9 mouse cellular contexts compared by ENCODE assay signal in genomic region chr2:3285709-3286108, GRCm38 (mm10). TPM values are rescaled to one million over a fixed set of nuclear protein-coding genes. Genes with fewer than 3 reads are reported as not detected.
DNase-seq lines count a peak whose midpoint lies in the region; ATAC-seq and TF ChIP-seq lines count a peak whose summit lies in the region.
"Had no signal": no experiment of that assay in that cellular context is flagged by ENCODE, and none has a peak within 500 bp of the region (broad histone marks: within the 10 kb centered on the region; RNA-seq: fewer than 3 reads in every experiment).

No protein-coding gene starts in this region.

- H3K27ac ChIP-seq in lung, embryonic 16.5 days (ENCODE audit: low read length) = no peak overlapping the region
- H3K27ac ChIP-seq in intestine, postnatal 0 days (ENCODE audit: low read depth, low read length) = no peak overlapping the region
- no peak overlapping the region for H3K27ac ChIP-seq in neural tube, embryonic 13.5 days (replicated peaks)

- DNase-seq in lung, postnatal 14 days = no peak
- DNase-seq: kidney, postnatal 14 days had no signal

- no peak overlapping the region for H3K9ac ChIP-seq in lung, embryonic 16.5 days (ENCODE audit: low read length)
- H3K9ac ChIP-seq in intestine, postnatal 0 days (ENCODE audit: low read depth, low read length) = no peak overlapping the region
- peak overlapping the region; percentile 85; the same call in 1 of the 2 replicates for H3K9ac ChIP-seq in neural tube, embryonic 13.5 days

- H3K27me3 ChIP-seq in erythroblast, embryonic 14.5 days (ENCODE audit: control insufficient read depth) = no peaks in the 10 kb centered on the region
- H3K27me3 ChIP-seq in lung, embryonic 16.5 days (ENCODE audit: control insufficient read depth, insufficient read depth, low read depth, low read length) = no peaks in the 10 kb centered on the region
- H3K27me3 ChIP-seq in intestine, postnatal 0 days (replicated peaks; ENCODE audit: control insufficient read depth, insufficient read depth, low read length) = no peaks in the 10 kb centered on the region
- no peaks in the 10 kb centered on the region for H3K27me3 ChIP-seq in neural tube, embryonic 13.5 days

- H3K4me2 ChIP-seq in lung, embryonic 16.5 days (ENCODE audit: low read depth, low read length) = peak overlapping the region; percentile 81
- peak overlapping the region; percentile 92; the same call in 1 of the 2 replicates for H3K4me2 ChIP-seq in intestine, postnatal 0 days (replicated peaks; ENCODE audit: low read depth)
- peak overlapping the region; percentile 80 for H3K4me2 ChIP-seq in neural tube, embryonic 13.5 days

- H3K4me1 ChIP-seq in erythroblast, embryonic 14.5 days (ENCODE audit: control insufficient read depth) = peaks cover 35% of the 10 kb centered on the region
- peaks cover 7% of the 10 kb centered on the region for H3K4me1 ChIP-seq in lung, embryonic 16.5 days (replicated peaks; ENCODE audit: control insufficient read depth, insufficient read depth, low read length)
- H3K4me1 ChIP-seq in intestine, postnatal 0 days (replicated peaks; ENCODE audit: control insufficient read depth, insufficient read depth, low read length) = no peaks in the 10 kb centered on the region
- H3K4me1 ChIP-seq in neural tube, embryonic 13.5 days (replicated peaks) = peaks cover 15% of the 10 kb centered on the region

- ATAC-seq in erythroblast, adult 5-6 weeks (replicated peaks; ENCODE audit: low FRiP score, poor library complexity, severe bottlenecking) = no peak
- ATAC-seq in lung, embryonic 16.5 days (ENCODE audit: low read depth) = no peak
- no peak for ATAC-seq in intestine, postnatal 0 days
- ATAC-seq in neural tube, embryonic 13.5 days (ENCODE audit: low read depth) = no peak
- ATAC-seq in cerebellum, adult (ENCODE audit: insufficient number of reproducible peaks, low FRiP score, low TSS enrichment) = no peak
- ATAC-seq in megakaryocyte progenitor cell, adult 5-6 weeks (replicated peaks; ENCODE audit: poor library complexity) = no peak

- no peaks in the 10 kb centered on the region; the same call in 1 of the 2 replicates for H3K36me3 ChIP-seq in erythroblast, embryonic 14.5 days (ENCODE audit: control insufficient read depth)
- no peaks in the 10 kb centered on the region for H3K36me3 ChIP-seq in lung, embryonic 16.5 days (ENCODE audit: control insufficient read depth, insufficient read depth, low read length)
- H3K36me3 ChIP-seq in intestine, postnatal 0 days (ENCODE audit: control insufficient read depth, insufficient read depth) = no peaks in the 10 kb centered on the region
- H3K36me3 ChIP-seq in neural tube, embryonic 13.5 days = no peaks in the 10 kb centered on the region

- 40% methylated on average over 3 of the region's 3 CpGs for WGBS in lung, embryonic 16.5 days
- 49% methylated on average over 3 of the region's 3 CpGs for WGBS in intestine, postnatal 0 days
- WGBS in neural tube, embryonic 13.5 days = 84% methylated on average over 3 of the region's 3 CpGs

- H3K4me3 ChIP-seq in erythroblast, embryonic 14.5 days (replicated peaks) = peak overlapping the region; percentile 96
- H3K4me3 ChIP-seq in lung, embryonic 16.5 days (ENCODE audit: low read length) = peak overlapping the region; percentile 88
- no peak overlapping the region for H3K4me3 ChIP-seq in intestine, postnatal 0 days (ENCODE audit: low read depth, low read length)
- H3K4me3 ChIP-seq in neural tube, embryonic 13.5 days = peak overlapping the region; percentile 80

- no peak for TF ChIP-seq CTCF in intestine, postnatal 0 days (IDR thresholded peaks at IDR 0.05; ENCODE audit: low read depth)

- no peaks in the 10 kb centered on the region for H3K9me3 ChIP-seq in erythroblast, embryonic 14.5 days (ENCODE audit: control insufficient read depth, low read length)
- no peaks in the 10 kb centered on the region for H3K9me3 ChIP-seq in lung, embryonic 16.5 days (ENCODE audit: control insufficient read depth, low read length)
- no peaks in the 10 kb centered on the region for H3K9me3 ChIP-seq in intestine, postnatal 0 days (ENCODE audit: control insufficient read depth)
- no peaks in the 10 kb centered on the region for H3K9me3 ChIP-seq in neural tube, embryonic 13.5 days

RNA-seq across cellular contexts. Expression of gene Nmt2, which starts 1.7 kb away (rescaled TPM):
- polyA plus RNA-seq in erythroblast, embryonic 14.5 days (2012) = 0.70 and 1.3 TPM in 2 replicates
- total RNA-seq in erythroblast, adult 5-6 weeks (2015; ENCODE audit: low replicate concordance) = 3.3 and 4.8 TPM in 2 replicates
- total RNA-seq in erythroblast, adult 5-6 weeks (2017; ENCODE audit: low replicate concordance) = 5.7 and 7.8 TPM in 2 replicates
- polyA plus RNA-seq in lung, embryonic 16.5 days (2015; fragmentation: Nextera tagmentation; extraction: Ambion mirVana) = 38.8 and 42.5 TPM in 2 replicates
- polyA plus RNA-seq in intestine, postnatal 0 days (2015; fragmentation: Nextera tagmentation; extraction: Ambion mirVana) = 20.0 and 21.0 TPM in 2 replicates
- polyA plus RNA-seq in neural tube, embryonic 13.5 days (2015; fragmentation: Nextera tagmentation; extraction: Ambion mirVana) = 79.6 and 80.8 TPM in 2 replicates
- total RNA-seq in megakaryocyte progenitor cell, adult 5-6 weeks (2015) = 16.8 and 17.2 TPM in 2 replicates
- total RNA-seq in megakaryocyte progenitor cell, adult 5-6 weeks (2017) = 22.6 and 24.6 TPM in 2 replicates

RNA-seq across cellular contexts. Expression of gene Rpp38, which starts 46.7 kb away (rescaled TPM):
- 0.03 and 0.11 TPM in 2 replicates for polyA plus RNA-seq in erythroblast, embryonic 14.5 days (2012)
- 5.6 and 6.5 TPM in 2 replicates for total RNA-seq in erythroblast, adult 5-6 weeks (2015; ENCODE audit: low replicate concordance)
- total RNA-seq in erythroblast, adult 5-6 weeks (2017; ENCODE audit: low replicate concordance) = 1.7 and 2.4 TPM in 2 replicates
- 16.2 and 17.6 TPM in 2 replicates for polyA plus RNA-seq in lung, embryonic 16.5 days (2015; fragmentation: Nextera tagmentation; extraction: Ambion mirVana)
- polyA plus RNA-seq in intestine, postnatal 0 days (2015; fragmentation: Nextera tagmentation; extraction: Ambion mirVana) = 15.4 and 15.6 TPM in 2 replicates
- 11.3 and 12.2 TPM in 2 replicates for polyA plus RNA-seq in neural tube, embryonic 13.5 days (2015; fragmentation: Nextera tagmentation; extraction: Ambion mirVana)
- 19.4 and 27.5 TPM in 2 replicates for total RNA-seq in megakaryocyte progenitor cell, adult 5-6 weeks (2015)
- total RNA-seq in megakaryocyte progenitor cell, adult 5-6 weeks (2017) = 5.8 and 13.1 TPM in 2 replicates

RNA-seq across cellular contexts. Expression of gene Acbd7, which starts 50.3 kb away (rescaled TPM):
- polyA plus RNA-seq in erythroblast, embryonic 14.5 days (2012) = not detected in 2 replicates
- total RNA-seq in erythroblast, adult 5-6 weeks (2015; ENCODE audit: low replicate concordance) = not detected in 2 replicates
- total RNA-seq in erythroblast, adult 5-6 weeks (2017; ENCODE audit: low replicate concordance) = not detected in 2 replicates
- 1.3 and 2.3 TPM in 2 replicates for polyA plus RNA-seq in lung, embryonic 16.5 days (2015; fragmentation: Nextera tagmentation; extraction: Ambion mirVana)
- 0.40 and 0.63 TPM in 2 replicates for polyA plus RNA-seq in intestine, postnatal 0 days (2015; fragmentation: Nextera tagmentation; extraction: Ambion mirVana)
- 1.3 and 2.3 TPM in 2 replicates for polyA plus RNA-seq in neural tube, embryonic 13.5 days (2015; fragmentation: Nextera tagmentation; extraction: Ambion mirVana)
- 0.73 TPM in 1 of 2 replicates, not detected in the other for total RNA-seq in megakaryocyte progenitor cell, adult 5-6 weeks (2015)
- total RNA-seq in megakaryocyte progenitor cell, adult 5-6 weeks (2017) = not detected in 2 replicates

Comparison
In these comparisons a context has a peak if more than half of its experiments do, and no peak if none do; other contexts are left out.
1. RNA of gene Rpp38, which starts 46.7 kb away (polyA plus RNA-seq): 16.2 to 17.6 TPM in lung, embryonic 16.5 days, 15.4 to 15.6 TPM in intestine, postnatal 0 days and 11.3 to 12.2 TPM in neural tube, embryonic 13.5 days; 0.03 to 0.11 TPM in erythroblast, embryonic 14.5 days; every median in the first group is over 10 times any median in the second.
2. Peak in every context shown above with its lines, with median percentiles within 50 percentile points of each other: H3K4me2 ChIP-seq.